Mouse (Mus musculus): Measurements from ENCODE around the gene Il20ra. TPM values are rescaled to one million over a fixed set of nuclear protein-coding genes. Genes with fewer than 3 reads are reported as not detected.

The Il20ra gene
- polyA plus RNA-seq (2015; fragmentation: Nextera tagmentation; extraction: Ambion mirVana): 0.38 TPM in 1 of 2 replicates, not detected in the other

DNA sequence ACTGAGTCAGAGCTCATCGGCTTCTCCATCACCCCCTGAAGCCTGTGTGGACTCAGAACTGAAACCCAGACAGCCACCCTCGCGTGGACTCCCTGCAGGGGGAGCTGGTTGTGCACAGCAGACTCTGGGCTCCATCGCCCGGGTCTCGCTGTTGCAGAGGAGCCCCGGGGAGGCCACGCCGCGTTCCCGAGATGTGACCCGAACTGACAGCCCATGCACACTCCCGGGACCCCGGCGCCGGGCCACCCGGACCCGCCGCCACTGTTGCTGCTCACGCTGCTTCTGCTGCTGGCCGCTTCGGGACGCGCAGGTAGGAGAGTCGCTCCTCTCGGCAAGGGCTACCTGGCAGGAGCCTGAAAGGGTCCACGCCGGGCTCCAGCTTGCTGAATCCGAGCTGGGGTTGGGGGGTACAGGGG is at the start of gene Il20ra:
TSS of gene Il20ra (plus strand) at position 150 of the 416 bp plus-strand sequence.
- Histone ChIP-seq H3K27ac (no peak within 1 kb of the TSS), H3K36me3 (no peaks in the 10 kb centered on the region), H3K4me2 (peak within 1 kb of the TSS; percentile 97), H3K4me3 (peak within 1 kb of the TSS; percentile 56), H3K9me3 (replicated peaks) (no peaks in the 10 kb centered on the region), H3K27me3 (peaks cover 26% of the 10 kb centered on the region), H3K4me1 (replicated peaks) (peaks cover 12% of the 10 kb centered on the region), H3K9ac (peak within 1 kb of the TSS; percentile 60)
- under 1% methylated on average over 29 of the region's 29 CpGs for WGBS
- 0 out of 2 replicates have a peak, but pooled peaks have one; percentile 58 for ATAC-seq (replicated peaks; ENCODE audit: insufficient number of reproducible peaks, insufficient read depth, low FRiP score, low read depth)

DNA sequence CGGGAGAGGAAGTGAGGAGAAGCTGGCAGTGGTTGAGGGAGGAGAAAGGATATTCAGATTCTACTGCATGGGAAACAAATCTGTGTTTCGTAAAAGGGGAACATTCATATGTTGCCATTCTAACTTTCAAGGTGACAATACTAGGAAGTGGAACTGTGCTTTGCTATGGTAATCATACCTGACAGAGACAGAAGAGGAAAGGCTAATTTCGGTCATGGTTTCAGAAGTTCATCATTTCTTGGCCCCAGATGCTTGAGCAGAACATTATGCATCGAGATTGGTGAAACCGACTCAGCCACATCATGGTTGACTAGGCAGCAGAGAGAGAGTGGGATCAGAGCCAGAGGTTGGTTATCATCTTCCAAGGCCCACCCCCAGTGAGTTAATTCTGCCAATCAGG is 43.4 kb upstream of the Il20ra start:
- no peaks in the 10 kb centered on the region for H3K9me3 ChIP-seq (replicated peaks)
- no peaks in the 10 kb centered on the region for H3K36me3 ChIP-seq
- H3K4me3 ChIP-seq: no peak overlapping the region
- no peak for ATAC-seq (replicated peaks; ENCODE audit: insufficient number of reproducible peaks, insufficient read depth, low FRiP score, low read depth)
- H3K27ac ChIP-seq: no peak overlapping the region
- no peak overlapping the region for H3K4me2 ChIP-seq
- WGBS: 81% methylated on average over 5 of the region's 5 CpGs
- no peak overlapping the region for H3K9ac ChIP-seq
- no peaks in the 10 kb centered on the region for H3K4me1 ChIP-seq (replicated peaks)
- H3K27me3 ChIP-seq: no peaks in the 10 kb centered on the region

DNA sequence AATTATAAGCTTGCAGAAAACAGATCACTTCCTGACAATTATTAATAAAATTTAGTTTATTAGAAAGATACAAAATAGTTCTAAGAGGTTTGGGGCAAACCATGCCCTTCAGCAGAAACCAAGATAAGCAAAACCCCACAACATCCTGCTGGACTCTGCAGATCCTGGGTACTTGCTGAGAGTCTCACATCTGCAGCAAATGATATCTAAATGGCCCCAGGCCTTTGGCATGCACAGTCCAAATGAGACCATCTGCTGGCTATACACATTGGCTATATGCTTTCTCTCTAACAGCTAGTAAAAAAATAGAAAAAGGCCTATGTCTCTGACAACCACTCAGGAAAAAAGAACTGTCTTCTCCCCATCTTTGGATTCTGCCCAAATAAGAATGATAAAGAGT is 40.4 kb upstream of the Il20ra start:
- Histone ChIP-seq H3K27me3 (no peaks in the 10 kb centered on the region), H3K4me2 (no peak overlapping the region), H3K4me3 (no peak overlapping the region), H3K36me3 (no peaks in the 10 kb centered on the region), H3K9me3 (replicated peaks) (no peaks in the 10 kb centered on the region), H3K27ac (no peak overlapping the region), H3K4me1 (replicated peaks) (no peaks in the 10 kb centered on the region), H3K9ac (no peak overlapping the region)
- ATAC-seq (replicated peaks; ENCODE audit: insufficient number of reproducible peaks, insufficient read depth, low FRiP score, low read depth): no peak

DNA sequence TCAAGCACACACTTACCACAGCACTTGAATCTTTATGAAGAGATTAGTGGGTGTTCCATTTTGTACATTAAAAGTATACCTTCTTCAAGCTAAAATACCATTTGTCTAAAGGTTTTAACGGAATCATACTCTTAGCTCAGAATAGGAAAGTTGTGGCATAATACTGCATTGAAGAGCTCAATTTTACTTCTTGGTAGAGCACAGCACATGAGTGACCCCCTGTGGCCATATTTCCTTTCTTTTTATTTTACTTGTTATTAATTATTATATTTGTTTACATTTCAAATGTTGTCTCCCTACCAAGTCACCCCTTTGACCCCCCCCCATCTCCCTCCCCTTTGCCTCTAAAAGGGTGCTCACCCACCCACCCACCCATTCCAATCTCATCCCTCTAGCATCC is 39.2 kb upstream of the Il20ra start:
- Histone ChIP-seq H3K9ac (no peak overlapping the region), H3K4me3 (no peak overlapping the region), H3K36me3 (no peaks in the 10 kb centered on the region), H3K27me3 (no peaks in the 10 kb centered on the region), H3K4me1 (replicated peaks) (no peaks in the 10 kb centered on the region), H3K27ac (no peak overlapping the region), H3K4me2 (no peak overlapping the region), H3K9me3 (replicated peaks) (no peaks in the 10 kb centered on the region)
- no peak for ATAC-seq (replicated peaks; ENCODE audit: insufficient number of reproducible peaks, insufficient read depth, low FRiP score, low read depth)
- WGBS: 88% methylated on average over 1 of the region's 1 CpGs

DNA sequence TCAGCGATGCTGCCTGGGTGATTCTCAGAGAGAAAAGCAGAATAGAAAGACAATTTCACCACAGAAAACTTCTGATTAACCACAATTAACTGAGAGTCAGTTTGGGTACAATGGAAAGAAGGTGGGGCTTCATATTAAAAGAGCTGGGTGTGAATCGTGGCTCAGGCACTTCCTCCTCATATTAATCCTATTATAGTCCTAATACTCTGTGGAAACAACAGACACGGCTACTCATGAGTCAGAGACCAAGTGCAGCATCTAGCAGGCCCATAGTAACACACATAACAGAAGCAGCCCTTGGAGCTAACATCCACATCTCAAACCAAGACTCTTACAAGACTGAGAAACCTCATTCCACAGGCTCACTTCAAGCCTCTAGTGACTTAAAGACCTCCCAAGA is 24.7 kb upstream of the Il20ra start:
- Histone ChIP-seq H3K4me1 (replicated peaks) (peaks cover 5% of the 10 kb centered on the region; the same call in 1 of the 2 replicates), H3K27me3 (no peaks in the 10 kb centered on the region), H3K4me3 (no peak overlapping the region), H3K9ac (no peak overlapping the region), H3K27ac (no peak overlapping the region), H3K36me3 (no peaks in the 10 kb centered on the region), H3K9me3 (replicated peaks) (no peaks in the 10 kb centered on the region), H3K4me2 (no peak overlapping the region)
- no peak for ATAC-seq (replicated peaks; ENCODE audit: insufficient number of reproducible peaks, insufficient read depth, low FRiP score, low read depth)
- WGBS: 69% methylated on average over 3 of the region's 3 CpGs

DNA sequence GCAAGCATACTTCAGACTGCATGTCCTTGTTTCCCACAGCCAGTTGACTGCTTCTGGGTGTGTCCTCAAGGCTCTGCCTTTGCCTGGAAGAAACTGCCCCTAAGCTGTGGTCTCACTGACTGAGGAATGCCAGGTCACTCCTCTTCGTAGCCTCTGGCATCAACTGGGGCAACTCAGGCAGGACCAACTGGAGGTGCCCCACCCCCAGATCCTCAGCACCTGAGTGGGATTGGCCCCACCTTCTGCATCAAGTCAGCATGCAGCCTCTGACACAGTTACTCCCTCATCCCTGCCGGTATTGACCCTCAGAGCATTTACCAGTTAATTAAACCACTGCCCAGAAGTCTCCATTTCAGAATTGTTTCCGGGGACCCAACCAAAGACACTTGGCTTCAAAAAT is 21.1 kb upstream of the Il20ra start:
- 59% methylated on average over 3 of the region's 3 CpGs for WGBS
- no peak overlapping the region for H3K4me3 ChIP-seq
- H3K9ac ChIP-seq: no peak overlapping the region
- no peak overlapping the region for H3K4me2 ChIP-seq
- no peaks in the 10 kb centered on the region for H3K36me3 ChIP-seq
- no peak for ATAC-seq (replicated peaks; ENCODE audit: insufficient number of reproducible peaks, insufficient read depth, low FRiP score, low read depth)
- no peaks in the 10 kb centered on the region for H3K9me3 ChIP-seq (replicated peaks)
- H3K27ac ChIP-seq: no peak overlapping the region; the same call in 1 of the 2 replicates
- H3K27me3 ChIP-seq: no peaks in the 10 kb centered on the region
- H3K4me1 ChIP-seq (replicated peaks): peaks cover 5% of the 10 kb centered on the region; the same call in 1 of the 2 replicates

DNA sequence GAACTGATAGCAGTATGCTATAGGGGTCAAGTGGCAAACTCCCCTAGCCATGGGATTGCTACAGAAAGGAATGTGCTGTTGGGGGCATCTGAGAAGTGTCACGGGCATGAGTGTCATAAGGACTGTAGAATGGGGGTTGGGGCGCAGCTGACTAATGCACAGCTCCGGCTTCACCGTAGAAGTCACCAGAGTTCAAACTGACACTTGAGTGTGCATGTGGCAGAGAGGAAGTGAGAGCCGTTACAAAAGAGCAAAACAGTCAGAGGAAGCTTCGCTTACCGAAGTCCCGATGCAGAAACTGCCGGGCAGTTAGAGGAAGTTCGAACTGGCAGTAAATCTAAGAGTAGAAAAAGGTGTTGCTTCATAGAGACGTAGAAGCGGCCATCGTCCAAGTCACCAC is 20.6 kb upstream of the Il20ra start:
- H3K27ac ChIP-seq: no peak overlapping the region; the same call in 1 of the 2 replicates
- ATAC-seq (replicated peaks; ENCODE audit: insufficient number of reproducible peaks, insufficient read depth, low FRiP score, low read depth): no peak; the same call in 1 of the 2 replicates
- no peak overlapping the region for H3K9ac ChIP-seq

DNA sequence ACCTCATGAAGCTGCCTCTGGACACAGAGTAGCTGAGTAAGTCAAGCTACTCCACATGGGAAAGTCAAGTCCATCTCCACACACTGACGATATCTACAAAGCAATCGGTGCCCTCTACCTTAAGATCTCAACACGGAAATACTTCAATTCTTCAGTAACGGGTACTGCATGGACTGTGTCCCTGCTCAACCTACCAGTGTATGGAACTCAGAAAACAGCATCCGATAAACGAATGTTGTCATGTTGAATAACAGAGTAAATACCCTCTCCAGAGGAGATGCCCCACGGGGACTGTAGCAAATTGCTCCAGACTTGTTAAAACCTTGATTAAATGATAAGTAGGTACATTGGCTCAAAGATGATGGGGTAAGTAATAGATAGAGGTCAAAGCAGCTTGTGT is 20.0 kb upstream of the Il20ra start:
- 81% methylated on average over 7 of the region's 7 CpGs for WGBS
- Histone ChIP-seq H3K4me1 (replicated peaks) (peaks cover 5% of the 10 kb centered on the region; the same call in 1 of the 2 replicates), H3K27ac (no peak overlapping the region), H3K4me2 (no peak overlapping the region; the same call in 1 of the 2 replicates), H3K9me3 (replicated peaks) (no peaks in the 10 kb centered on the region), H3K4me3 (no peak overlapping the region), H3K27me3 (no peaks in the 10 kb centered on the region), H3K36me3 (no peaks in the 10 kb centered on the region), H3K9ac (no peak overlapping the region)
- no peak for ATAC-seq (replicated peaks; ENCODE audit: insufficient number of reproducible peaks, insufficient read depth, low FRiP score, low read depth)

More for the DNA sequence above, 20.6 kb upstream of the Il20ra start:
- Histone ChIP-seq H3K36me3 (no peaks in the 10 kb centered on the region), H3K9me3 (replicated peaks) (no peaks in the 10 kb centered on the region), H3K4me3 (no peak overlapping the region), H3K27me3 (no peaks in the 10 kb centered on the region), H3K4me1 (replicated peaks) (peaks cover 5% of the 10 kb centered on the region; the same call in 1 of the 2 replicates), H3K4me2 (peak overlapping the region; percentile 8; the same call in 1 of the 2 replicates)
- WGBS: 32% methylated on average over 13 of the region's 13 CpGs

DNA sequence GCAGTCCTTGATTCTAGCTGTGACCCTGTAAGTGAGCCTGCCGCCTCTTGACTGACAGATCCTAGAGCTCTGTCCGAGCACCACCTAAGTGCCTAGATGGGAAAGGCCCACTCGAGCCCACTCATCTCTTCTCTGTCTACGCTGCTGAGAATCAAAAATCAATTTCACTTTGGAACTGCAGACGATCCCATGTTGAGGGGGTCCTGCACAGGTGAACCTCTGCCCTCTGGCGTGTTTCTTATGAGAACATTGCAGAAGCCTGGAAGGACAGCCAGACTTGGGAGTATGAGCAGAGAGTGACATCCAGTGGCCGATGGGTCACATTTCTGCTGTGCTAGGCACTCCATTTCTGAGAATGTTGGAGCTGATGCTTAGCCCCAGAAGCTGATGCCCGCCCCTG is 19.4 kb upstream of the Il20ra start:
- ATAC-seq (replicated peaks; ENCODE audit: insufficient number of reproducible peaks, insufficient read depth, low FRiP score, low read depth): peak; percentile 50; the same call in 1 of the 2 replicates
- Histone ChIP-seq H3K27me3 (no peaks in the 10 kb centered on the region), H3K4me2 (0 out of 2 replicates have a peak overlapping the region, but pooled peaks have one; percentile 8)

DNA sequence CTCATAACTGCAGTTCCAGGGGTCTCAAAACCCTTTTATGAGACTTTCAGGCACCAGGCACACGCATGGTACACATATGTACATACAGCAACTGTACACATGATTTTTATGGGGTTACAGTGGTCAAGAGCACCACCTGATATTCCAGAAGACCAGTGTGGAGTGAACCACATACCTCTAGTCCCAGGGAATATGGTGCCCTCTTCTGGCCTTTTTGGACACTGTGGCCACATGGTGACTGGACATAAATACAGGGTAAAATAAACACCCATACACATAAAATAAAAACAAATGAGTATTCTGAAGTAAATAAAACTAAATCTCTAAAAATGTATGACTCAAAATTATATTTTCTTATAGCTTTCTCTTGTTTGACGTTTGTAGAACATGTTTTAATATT is 18.7 kb upstream of the Il20ra start:
- no peak overlapping the region for H3K27ac ChIP-seq
- no peaks in the 10 kb centered on the region for H3K27me3 ChIP-seq
- H3K4me3 ChIP-seq: no peak overlapping the region
- ATAC-seq (replicated peaks; ENCODE audit: insufficient number of reproducible peaks, insufficient read depth, low FRiP score, low read depth): no peak
- H3K4me2 ChIP-seq: no peak overlapping the region
- H3K4me1 ChIP-seq (replicated peaks): peaks cover 5% of the 10 kb centered on the region; the same call in 1 of the 2 replicates
- H3K9ac ChIP-seq: no peak overlapping the region
- no peaks in the 10 kb centered on the region for H3K36me3 ChIP-seq
- H3K9me3 ChIP-seq (replicated peaks): no peaks in the 10 kb centered on the region
- 64% methylated on average over 2 of the region's 2 CpGs for WGBS

More for the DNA sequence above, 19.4 kb upstream of the Il20ra start:
- H3K4me3 ChIP-seq: no peak overlapping the region
- H3K9ac ChIP-seq: no peak overlapping the region
- no peak overlapping the region for H3K27ac ChIP-seq
- no peaks in the 10 kb centered on the region for H3K36me3 ChIP-seq
- peaks cover 5% of the 10 kb centered on the region; the same call in 1 of the 2 replicates for H3K4me1 ChIP-seq (replicated peaks)
- 39% methylated on average over 8 of the region's 8 CpGs for WGBS
- H3K9me3 ChIP-seq (replicated peaks): no peaks in the 10 kb centered on the region

DNA sequence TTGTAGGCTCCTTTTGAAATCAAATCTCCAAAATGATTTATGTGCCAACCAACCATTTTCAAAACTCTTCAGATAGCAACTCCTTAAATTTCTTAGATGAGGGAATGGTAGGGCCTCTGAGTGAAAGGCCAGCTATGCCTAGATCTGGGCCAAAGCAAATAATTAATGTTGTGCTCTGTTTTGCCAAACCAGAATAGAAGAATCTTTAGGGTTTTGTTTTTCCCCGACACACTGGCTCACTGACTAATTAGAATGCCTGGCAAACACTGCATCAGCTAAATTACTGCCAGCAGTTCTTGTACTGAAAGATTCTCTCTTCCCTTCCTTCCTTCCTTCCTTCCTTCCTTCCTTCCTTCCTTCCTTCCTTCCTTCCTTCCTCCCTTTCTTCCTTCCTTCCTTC is 13.0 kb upstream of the Il20ra start:
- Histone ChIP-seq H3K4me1 (replicated peaks) (no peaks in the 10 kb centered on the region; the same call in 1 of the 2 replicates), H3K36me3 (no peaks in the 10 kb centered on the region), H3K4me2 (no peak overlapping the region), H3K9ac (no peak overlapping the region), H3K27ac (no peak overlapping the region), H3K9me3 (replicated peaks) (no peaks in the 10 kb centered on the region), H3K27me3 (no peaks in the 10 kb centered on the region), H3K4me3 (no peak overlapping the region)
- 60% methylated on average over 1 of the region's 1 CpGs for WGBS
- no peak for ATAC-seq (replicated peaks; ENCODE audit: insufficient number of reproducible peaks, insufficient read depth, low FRiP score, low read depth)

DNA sequence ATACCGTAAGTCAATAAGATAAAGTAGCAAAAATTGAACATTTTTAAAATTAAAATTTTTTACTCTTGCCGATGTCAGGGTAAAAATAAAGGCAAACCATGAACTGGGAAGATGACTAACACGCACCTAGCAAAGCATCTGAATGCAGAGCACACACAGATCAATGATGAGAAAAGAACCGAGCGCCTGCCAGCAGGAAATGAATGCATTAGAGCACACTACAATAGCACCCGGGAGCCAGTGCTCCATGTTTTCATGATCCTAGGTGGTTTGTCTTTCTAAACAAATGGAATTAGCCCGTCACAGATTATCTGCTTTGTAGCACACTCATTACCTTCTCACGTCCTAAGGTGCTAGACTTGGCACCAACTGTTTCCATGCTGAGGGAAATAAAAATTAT is 7.9 kb upstream of the Il20ra start:
- Histone ChIP-seq H3K4me2 (no peak overlapping the region), H3K9me3 (replicated peaks) (no peaks in the 10 kb centered on the region), H3K9ac (no peak overlapping the region), H3K4me1 (replicated peaks) (no peaks in the 10 kb centered on the region; the same call in 1 of the 2 replicates), H3K27me3 (no peaks in the 10 kb centered on the region), H3K27ac (no peak overlapping the region), H3K4me3 (no peak overlapping the region), H3K36me3 (no peaks in the 10 kb centered on the region)
- WGBS: 67% methylated on average over 8 of the region's 8 CpGs
- no peak for ATAC-seq (replicated peaks; ENCODE audit: insufficient number of reproducible peaks, insufficient read depth, low FRiP score, low read depth)

Data from heart, embryonic 15.5 days (tissue).